Mouse (Mus musculus): ENCODE measurements around the gene Cdc34b. TPM values are rescaled to one million over a fixed set of nuclear protein-coding genes. Genes with fewer than 3 reads are reported as not detected.

Gene Cdc34b
- polyA plus RNA-seq, 1 experiment from 2014 or later, result 0.13 TPM

- no peak overlapping the region for H3K4me3 ChIP-seq (ENCODE audit: low read depth, low read length)
- WGBS (ENCODE audit: insufficient replicate concordance), result 9% methylated on average over 2 of the region's 2 CpGs
- H3K36me3 ChIP-seq (ENCODE audit: control insufficient read depth, insufficient read depth, low read length), result no peaks in the 10 kb centered on the region
- no peaks in the 10 kb centered on the region for H3K9me3 ChIP-seq (replicated peaks; ENCODE audit: control insufficient read depth, low read length)
- H3K4me1 ChIP-seq (ENCODE audit: control insufficient read depth, insufficient read depth, low read length), result no peaks in the 10 kb centered on the region
- H3K27ac ChIP-seq (ENCODE audit: low read depth, low read length), result no peak overlapping the region
- no peak overlapping the region for H3K4me2 ChIP-seq
- H3K9ac ChIP-seq (ENCODE audit: low read depth, low read length), result no peak overlapping the region
- no peak for ATAC-seq (replicated peaks; ENCODE audit: insufficient number of reproducible peaks, low FRiP score, low TSS enrichment)
- H3K27me3 ChIP-seq (ENCODE audit: control insufficient read depth, insufficient read depth, low read length), result no peaks in the 10 kb centered on the region
These were observed 43.7 kb downstream of the Cdc34b start for GRCm38 (mm10) chr11:94785247-94785646.

DNA sequence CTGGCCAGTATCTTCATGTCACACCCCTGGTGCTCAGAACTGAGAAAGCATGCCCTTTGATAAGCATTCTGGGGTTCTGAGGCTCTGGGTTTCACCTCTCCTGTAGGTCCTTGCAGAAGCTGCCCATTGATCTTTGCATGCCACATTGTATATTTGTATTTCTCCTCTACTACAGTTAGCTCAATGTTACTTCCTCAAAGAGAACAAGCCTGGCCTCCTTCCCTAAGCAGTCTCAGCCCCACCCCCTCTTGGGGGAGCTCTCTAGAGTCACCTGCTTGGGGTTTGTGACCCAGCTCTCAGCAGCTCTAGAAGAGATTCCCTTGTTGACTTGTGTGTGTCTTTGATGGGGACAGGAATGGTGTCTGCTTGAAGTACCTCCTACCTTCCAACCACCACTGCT, 50.1 kb downstream of the Cdc34b start:
- H3K27me3 ChIP-seq (ENCODE audit: control insufficient read depth, insufficient read depth, low read length), result no peaks in the 10 kb centered on the region

More for the DNA sequence above, 50.1 kb downstream of the Cdc34b start:
- H3K4me2 ChIP-seq, result no peak overlapping the region
- H3K27ac ChIP-seq (ENCODE audit: low read depth, low read length), result no peak overlapping the region
- no peak overlapping the region for H3K4me3 ChIP-seq (ENCODE audit: low read depth, low read length)
- ATAC-seq (replicated peaks; ENCODE audit: insufficient number of reproducible peaks, low FRiP score, low TSS enrichment), result no peak
- H3K9ac ChIP-seq (ENCODE audit: low read depth, low read length), result no peak overlapping the region
- no peaks in the 10 kb centered on the region for H3K36me3 ChIP-seq (ENCODE audit: control insufficient read depth, insufficient read depth, low read length)
- no peaks in the 10 kb centered on the region for H3K4me1 ChIP-seq (ENCODE audit: control insufficient read depth, insufficient read depth, low read length)
- no peaks in the 10 kb centered on the region for H3K9me3 ChIP-seq (replicated peaks; ENCODE audit: control insufficient read depth, low read length)

Other genes with a start within 250 kb of the Cdc34b start
- 8.2 and 9.1 TPM in 2 replicates for gene Epn3, start 241.8 kb upstream of the Cdc34b start, polyA plus RNA-seq (2014; fragmentation: Nextera tagmentation; extraction: Ambion mirVana)
- 9.1 and 9.9 TPM in 2 replicates for gene Mycbpap, start 220.0 kb upstream of the Cdc34b start, polyA plus RNA-seq (2014; fragmentation: Nextera tagmentation; extraction: Ambion mirVana)
- gene Rsad1, start 192.5 kb upstream of the Cdc34b start, polyA plus RNA-seq (2014; fragmentation: Nextera tagmentation; extraction: Ambion mirVana), result 2.6 and 4.6 TPM in 2 replicates
- gene Chad, start 176.7 kb upstream of the Cdc34b start, polyA plus RNA-seq (2014; fragmentation: Nextera tagmentation; extraction: Ambion mirVana), result 0.21 TPM in 1 of 2 replicates, not detected in the other
- 4.3 and 4.7 TPM in 2 replicates for gene Acsf2, start 139.9 kb upstream of the Cdc34b start, polyA plus RNA-seq (2014; fragmentation: Nextera tagmentation; extraction: Ambion mirVana)
- 137 and 170 TPM in 2 replicates for gene Lrrc59, start 112.0 kb upstream of the Cdc34b start, polyA plus RNA-seq (2014; fragmentation: Nextera tagmentation; extraction: Ambion mirVana)
- 128 and 136 TPM in 2 replicates for gene Mrpl27, start 88.0 kb upstream of the Cdc34b start, polyA plus RNA-seq (2014; fragmentation: Nextera tagmentation; extraction: Ambion mirVana)
- gene Eme1, start 87.8 kb upstream of the Cdc34b start, polyA plus RNA-seq (2014; fragmentation: Nextera tagmentation; extraction: Ambion mirVana), result 17.5 and 17.9 TPM in 2 replicates
- gene Xylt2, start 64.3 kb upstream of the Cdc34b start, polyA plus RNA-seq (2014; fragmentation: Nextera tagmentation; extraction: Ambion mirVana), result 9.0 and 11.9 TPM in 2 replicates
- gene Gm11541, start 37.3 kb upstream of the Cdc34b start, polyA plus RNA-seq (2014; fragmentation: Nextera tagmentation; extraction: Ambion mirVana), result not detected in 2 replicates
- not detected in 2 replicates for gene Tmem92, start 40.9 kb downstream of the Cdc34b start, polyA plus RNA-seq (2014; fragmentation: Nextera tagmentation; extraction: Ambion mirVana)
- 129 and 157 TPM in 2 replicates for gene Col1a1, start 194.4 kb downstream of the Cdc34b start, polyA plus RNA-seq (2014; fragmentation: Nextera tagmentation; extraction: Ambion mirVana)
- 0.24 TPM in 1 of 2 replicates, not detected in the other for gene Hils1, start 225.8 kb downstream of the Cdc34b start, polyA plus RNA-seq (2014; fragmentation: Nextera tagmentation; extraction: Ambion mirVana)
- gene Sgca, start 234.5 kb downstream of the Cdc34b start, polyA plus RNA-seq (2014; fragmentation: Nextera tagmentation; extraction: Ambion mirVana), result 24.7 and 25.3 TPM in 2 replicates
- gene Ppp1r9b, start 249.3 kb downstream of the Cdc34b start, polyA plus RNA-seq (2014; fragmentation: Nextera tagmentation; extraction: Ambion mirVana), result 11.4 and 16.3 TPM in 2 replicates